Mouse (Mus musculus) embryonic facial prominence, embryonic 11.5 days (tissue): ENCODE measurements around the gene Actr3b. TPM values are rescaled to one million over a fixed set of nuclear protein-coding genes. Genes with fewer than 3 reads are reported as not detected.

ENCODE experiments used
- ATAC-seq: fragments of 200-750 bp; cut with Nextera tagmentation; replicated peaks from 2 replicates; pipeline ENCODE4 v1.8.0; 2017; ENCODE audit warnings: low read depth; ENCODE audit not compliant: insufficient number of reproducible peaks, low FRiP score, low TSS enrichment
- DNase-seq: peaks from one replicate; pipeline ENCODE4 v3.0.0-alpha.2; 2015; ENCODE audit warnings: low spot score
- H3K27ac ChIP-seq: fragments of 300-500 bp; sonication (generic); replicated peaks from 2 replicates; pipeline ENCODE4 v1.5.1; 2014; ENCODE audit warnings: mild to moderate bottlenecking, low read depth, low read length, control low read depth
- H3K27me3 ChIP-seq: fragments of 300-500 bp; sonication (generic); 2 replicates; pipeline ENCODE4 v1.6.1; 2014; ENCODE audit warnings: mild to moderate bottlenecking, low read length, moderate library complexity, mixed read lengths; ENCODE audit not compliant: control insufficient read depth, insufficient read depth
- H3K36me3 ChIP-seq: fragments of 300-500 bp; sonication (generic); replicated peaks from 2 replicates; pipeline ENCODE4 v1.6.1; 2014; ENCODE audit warnings: low read depth, mild to moderate bottlenecking, low read length, moderate library complexity, mixed read lengths; ENCODE audit not compliant: control insufficient read depth, insufficient read depth
- H3K4me1 ChIP-seq: fragments of 300-500 bp; sonication (generic); 2 replicates; pipeline ENCODE4 v1.6.1; 2014; ENCODE audit warnings: low read length, mixed read lengths; ENCODE audit not compliant: control insufficient read depth, insufficient read depth
- H3K4me2 ChIP-seq: fragments of 300-500 bp; sonication (generic); 2 replicates; pipeline ENCODE4 v1.6.1; 2014; ENCODE audit warnings: low read depth, mild to moderate bottlenecking, control low read depth, low read length, moderate library complexity
- H3K4me3 ChIP-seq: fragments of 300-500 bp; sonication (generic); 2 replicates; pipeline ENCODE4 v1.5.1; 2014; ENCODE audit warnings: low read depth, low read length, control low read depth
- H3K9ac ChIP-seq: fragments of 300-500 bp; sonication (generic); replicated peaks from 2 replicates; pipeline ENCODE4 v1.6.1; 2014; ENCODE audit warnings: mild to moderate bottlenecking, control low read depth, low read length
- H3K9me3 ChIP-seq: fragments of 300-500 bp; sonication (generic); replicated peaks from 2 replicates; pipeline ENCODE4 v1.6.1; 2016; ENCODE audit warnings: mild to moderate bottlenecking, low read length, inconsistent platforms, mixed read lengths; ENCODE audit not compliant: control insufficient read depth
- WGBS: fragments of 180-500 bp; shearing (Covaris S2); extraction: QIAGEN DNeasy Blood & Tissue Kit; methylation state at CpG from one replicate; pipeline ENCODE4 v1.1.7; 2014; 5-methylcytosine and 5-hydroxymethylcytosine counted together
- polyA plus RNA-seq: library from polyadenylated mRNA; unstranded; fragments of >200 nt; fragmentation: Nextera tagmentation; extraction: Ambion mirVana; gene quantifications from 2 replicates; pipeline ENCODE4 v1.2.1, GENCODE M21; 2014

Actr3b gene
- polyA plus RNA-seq, 1 experiment from 2014 or later = 5.8 TPM

DNA sequence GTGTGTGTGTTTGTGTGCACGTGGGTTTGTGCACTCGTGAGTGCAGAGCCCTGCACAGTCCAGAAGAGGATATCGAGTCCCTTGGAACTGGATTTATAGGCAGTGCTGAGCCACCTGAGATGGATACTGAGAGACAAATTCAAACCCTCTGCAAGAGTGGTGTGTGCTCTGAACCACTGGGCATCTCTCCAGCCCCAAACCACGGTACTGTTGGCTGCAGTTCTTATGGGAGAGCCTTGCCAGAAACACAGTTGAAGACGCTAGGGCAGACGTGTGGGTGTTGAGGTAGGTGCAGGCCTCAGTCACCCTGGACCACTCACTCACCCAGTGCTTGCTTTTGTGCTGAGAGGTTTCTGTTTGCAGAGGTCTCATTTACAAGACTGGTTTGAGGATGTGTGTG, 41.1 kb downstream of the Actr3b start:
- 83% methylated on average over 6 of the region's 6 CpGs for WGBS
- no peak for DNase-seq
- H3K9me3 ChIP-seq = no peaks in the 10 kb centered on the region
- H3K9ac ChIP-seq = no peak overlapping the region
- H3K4me2 ChIP-seq = no peak overlapping the region
- H3K4me1 ChIP-seq = no peaks in the 10 kb centered on the region
- no peak for ATAC-seq
- H3K4me3 ChIP-seq = no peak overlapping the region
- no peaks in the 10 kb centered on the region for H3K27me3 ChIP-seq
- no peaks in the 10 kb centered on the region for H3K36me3 ChIP-seq
- no peak overlapping the region for H3K27ac ChIP-seq

DNA sequence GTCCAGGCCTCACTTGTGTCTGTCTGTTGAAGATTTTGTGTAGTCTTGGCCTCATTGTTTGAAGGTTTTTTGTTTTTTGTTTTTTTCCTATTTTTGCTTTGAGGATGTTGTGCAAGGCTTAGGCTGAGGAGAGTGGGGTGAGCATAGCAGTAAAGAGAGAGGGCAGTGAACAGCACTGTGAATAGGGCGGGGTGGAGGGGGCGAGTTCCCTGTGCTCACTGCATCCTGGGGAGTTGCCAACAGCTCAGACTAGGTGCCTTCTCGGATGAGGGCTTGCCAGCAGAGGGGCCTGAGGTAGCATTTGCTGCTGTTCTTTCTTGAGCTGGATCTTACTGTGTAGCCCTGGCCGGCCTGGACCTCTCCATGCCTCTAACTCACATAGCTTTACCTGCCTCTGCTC, 41.9 kb downstream of the Actr3b start:
- no peaks in the 10 kb centered on the region for H3K36me3 ChIP-seq
- no peak overlapping the region for H3K4me2 ChIP-seq
- H3K27ac ChIP-seq = no peak overlapping the region
- H3K9ac ChIP-seq = no peak overlapping the region
- H3K9me3 ChIP-seq = no peaks in the 10 kb centered on the region
- WGBS = 78% methylated on average over 4 of the region's 4 CpGs
- no peaks in the 10 kb centered on the region for H3K4me1 ChIP-seq
- H3K4me3 ChIP-seq = no peak overlapping the region
- no peaks in the 10 kb centered on the region for H3K27me3 ChIP-seq
- DNase-seq (no peak), ATAC-seq (no peak)

DNA sequence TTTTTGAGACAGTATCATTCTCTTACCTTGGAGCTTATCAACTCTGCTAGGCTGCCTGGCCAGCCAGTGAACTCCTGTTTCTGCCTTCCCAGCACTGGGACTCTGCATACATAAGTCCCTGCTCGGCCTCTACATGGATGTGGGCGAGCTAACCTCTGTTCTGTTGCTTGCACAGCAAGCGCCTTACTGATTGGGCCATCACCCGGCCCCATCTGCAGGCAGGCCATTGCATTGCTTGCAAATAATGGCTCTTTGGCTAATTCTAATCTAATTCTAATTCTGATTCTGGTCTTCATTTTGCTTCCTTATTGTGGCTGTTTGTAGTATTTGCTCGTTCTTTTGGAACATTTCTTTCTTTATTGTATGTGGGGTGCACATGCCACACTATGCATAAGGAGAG, 44.8 kb downstream of the Actr3b start:
- Histone ChIP-seq H3K36me3 (no peaks in the 10 kb centered on the region), H3K27me3 (no peaks in the 10 kb centered on the region), H3K4me3 (no peak overlapping the region), H3K9me3 (no peaks in the 10 kb centered on the region), H3K4me2 (no peak overlapping the region), H3K4me1 (no peaks in the 10 kb centered on the region), H3K27ac (no peak overlapping the region), H3K9ac (no peak overlapping the region)
- 82% methylated on average over 5 of the region's 5 CpGs for WGBS
- DNase-seq = no peak
- no peak for ATAC-seq

DNA sequence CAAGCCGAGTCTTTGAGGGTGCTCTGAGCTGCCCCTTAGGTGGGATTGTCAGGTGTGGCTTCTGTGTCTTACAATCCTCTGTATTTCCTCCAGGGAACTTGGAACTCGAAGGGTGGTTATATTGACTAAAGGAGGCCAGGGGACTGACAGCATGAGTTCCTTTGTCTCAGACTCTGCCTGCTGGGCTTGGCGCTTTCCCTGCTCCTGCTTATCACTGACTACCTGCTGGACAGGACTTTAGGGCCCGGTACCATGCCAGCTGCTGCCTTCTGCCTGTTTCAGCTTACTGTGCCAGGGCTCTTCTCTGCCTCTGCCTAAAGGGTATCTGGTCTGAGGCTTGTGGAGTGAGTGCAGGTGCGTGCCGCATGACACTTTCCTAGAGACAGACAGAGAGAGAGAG, 53.1 kb downstream of the Actr3b start:
- H3K4me3 ChIP-seq = no peak overlapping the region
- H3K4me1 ChIP-seq = no peaks in the 10 kb centered on the region
- no peak for ATAC-seq
- no peak overlapping the region for H3K27ac ChIP-seq
- no peak overlapping the region for H3K9ac ChIP-seq
- no peaks in the 10 kb centered on the region for H3K27me3 ChIP-seq
- no peaks in the 10 kb centered on the region for H3K36me3 ChIP-seq
- no peak for DNase-seq
- H3K4me2 ChIP-seq = no peak overlapping the region
- 57% methylated on average over 6 of the region's 6 CpGs for WGBS
- no peaks in the 10 kb centered on the region for H3K9me3 ChIP-seq

DNA sequence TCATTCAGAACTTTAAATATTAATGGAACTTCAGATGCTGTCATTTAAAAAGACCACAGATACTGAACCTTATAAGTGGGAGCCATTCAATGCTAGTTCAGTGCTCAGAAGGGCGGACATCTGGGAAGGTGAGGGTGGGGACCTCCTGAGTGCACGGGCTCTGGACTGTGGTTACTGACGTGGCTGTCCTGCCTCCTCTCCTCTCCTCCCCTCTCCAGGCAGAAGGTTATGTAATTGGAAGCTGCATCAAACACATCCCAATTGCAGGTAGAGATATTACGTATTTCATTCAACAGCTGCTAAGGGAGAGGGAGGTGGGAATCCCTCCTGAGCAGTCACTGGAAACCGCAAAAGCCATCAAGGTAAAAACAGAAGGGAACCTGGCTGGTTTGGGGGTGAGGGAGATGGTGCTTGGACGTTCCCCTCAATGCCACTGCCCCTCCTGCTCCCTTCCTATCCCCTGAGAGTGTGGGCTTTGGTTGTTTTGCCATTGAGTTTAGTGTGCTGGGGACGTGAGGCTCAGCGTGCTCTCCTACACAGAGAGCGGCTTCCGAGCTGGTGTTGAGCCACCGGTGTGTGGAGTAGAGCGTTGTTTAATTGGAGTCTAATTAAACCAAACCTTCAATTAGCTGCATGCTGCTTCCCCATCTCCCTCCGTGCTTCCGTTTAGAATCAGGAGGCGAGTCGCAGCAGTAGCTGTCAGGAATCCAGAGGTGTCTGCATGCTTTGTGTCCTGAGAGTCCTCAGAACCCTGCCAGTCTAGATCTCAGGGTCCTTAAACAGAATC, 69.7 kb downstream of the Actr3b start:
- WGBS = 66% methylated on average over 16 of the region's 16 CpGs
- H3K36me3 ChIP-seq = no peaks in the 10 kb centered on the region
- H3K27me3 ChIP-seq = no peaks in the 10 kb centered on the region
- no peak overlapping the region for H3K27ac ChIP-seq
- no peak overlapping the region for H3K4me3 ChIP-seq
- no peaks in the 10 kb centered on the region for H3K4me1 ChIP-seq
- H3K4me2 ChIP-seq = no peak overlapping the region
- DNase-seq (no peak), ATAC-seq (no peak)
- H3K9ac ChIP-seq = no peak overlapping the region
- H3K9me3 ChIP-seq = no peaks in the 10 kb centered on the region

DNA sequence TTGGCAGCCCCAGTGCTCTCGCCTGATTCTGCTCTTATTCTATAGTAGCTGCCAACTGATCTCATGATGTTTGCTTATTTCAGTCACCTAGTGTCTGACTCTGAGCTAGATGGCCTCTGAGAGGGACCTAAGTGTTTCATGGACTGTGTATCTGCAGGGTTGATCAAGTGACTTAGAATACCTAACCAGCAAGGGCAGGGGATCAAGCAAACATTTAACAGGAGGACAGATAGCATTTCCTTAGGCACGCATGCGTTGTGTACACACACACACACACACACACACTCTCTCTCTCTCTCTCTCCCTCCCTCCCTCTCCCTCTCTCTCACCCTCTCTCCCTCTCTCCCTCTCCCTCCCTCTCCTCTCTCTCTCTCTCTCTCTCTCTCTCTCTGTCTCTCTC, 71.0 kb downstream of the Actr3b start:
- Histone ChIP-seq H3K27me3 (no peaks in the 10 kb centered on the region), H3K9ac (no peak overlapping the region), H3K27ac (no peak overlapping the region), H3K36me3 (no peaks in the 10 kb centered on the region), H3K4me3 (no peak overlapping the region), H3K4me2 (no peak overlapping the region), H3K9me3 (no peaks in the 10 kb centered on the region), H3K4me1 (no peaks in the 10 kb centered on the region)
- 79% methylated on average over 3 of the region's 3 CpGs for WGBS
- DNase-seq (no peak), ATAC-seq (no peak)

DNA sequence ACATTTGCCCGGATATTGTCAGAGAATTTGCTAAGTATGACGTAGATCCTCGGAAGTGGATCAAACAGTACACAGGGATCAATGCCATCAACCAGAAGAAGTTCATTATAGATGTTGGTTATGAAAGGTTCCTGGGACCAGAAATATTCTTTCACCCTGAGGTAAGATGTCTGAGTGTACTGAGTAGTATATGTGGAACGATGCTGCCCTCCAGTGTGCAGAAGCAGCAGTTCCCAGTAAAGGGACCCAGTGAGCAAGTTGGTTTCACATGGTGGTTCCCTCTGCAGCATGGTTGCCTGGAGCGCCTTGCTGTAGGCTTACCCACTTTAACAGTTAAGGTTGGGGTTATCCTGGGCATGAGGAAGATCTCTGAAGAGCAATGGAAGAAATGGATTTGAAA, 71.8 kb downstream of the Actr3b start:
- DNase-seq (peak; percentile 66), ATAC-seq (peak; percentile 62; the same call in 1 of the 2 replicates)
- no peak overlapping the region for H3K4me3 ChIP-seq
- H3K36me3 ChIP-seq = no peaks in the 10 kb centered on the region
- H3K4me2 ChIP-seq = no peak overlapping the region
- H3K4me1 ChIP-seq = no peaks in the 10 kb centered on the region
- no peaks in the 10 kb centered on the region for H3K9me3 ChIP-seq
- H3K27me3 ChIP-seq = no peaks in the 10 kb centered on the region
- no peak overlapping the region for H3K9ac ChIP-seq
- WGBS = 77% methylated on average over 5 of the region's 5 CpGs
- no peak overlapping the region for H3K27ac ChIP-seq

DNA sequence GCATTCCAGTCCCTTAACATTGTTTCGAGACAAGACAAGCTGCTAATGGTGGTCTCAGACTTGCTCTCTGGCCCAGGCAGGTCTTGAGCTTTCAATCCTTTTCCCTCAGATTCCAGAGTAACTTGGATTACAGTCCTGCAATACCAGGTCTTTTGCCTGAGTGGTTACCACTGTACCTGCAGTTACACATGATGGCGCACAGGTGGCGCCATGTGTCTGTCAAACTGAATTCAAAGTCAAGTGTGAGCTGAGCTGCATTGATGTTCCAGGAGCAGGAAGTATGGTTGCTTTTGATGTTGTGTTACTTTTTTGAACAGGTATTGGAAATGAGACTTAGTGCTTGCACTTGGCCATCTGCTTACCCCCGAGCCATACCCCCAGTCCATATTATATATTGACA, 79.6 kb downstream of the Actr3b start:
- no peaks in the 10 kb centered on the region for H3K4me1 ChIP-seq
- 37% methylated on average over 4 of the region's 4 CpGs for WGBS
- H3K9me3 ChIP-seq = no peaks in the 10 kb centered on the region
- ATAC-seq (no peak), DNase-seq (peak; percentile 57)
- no peaks in the 10 kb centered on the region for H3K27me3 ChIP-seq
- no peaks in the 10 kb centered on the region for H3K36me3 ChIP-seq
- no peak overlapping the region for H3K4me3 ChIP-seq
- no peak overlapping the region for H3K4me2 ChIP-seq
- no peak overlapping the region for H3K27ac ChIP-seq
- H3K9ac ChIP-seq = no peak overlapping the region
